Mouse (Mus musculus) gastrocnemius, adult 18-20 months (tissue): ENCODE measurements around the gene Borcs7. TPM values are rescaled to one million over a fixed set of nuclear protein-coding genes. Genes with fewer than 3 reads are reported as not detected.
"Not testable (repeated sequence)": the region's sequence is repeated elsewhere in the genome, so short reads cannot be mapped to it uniquely, and the experiment has no call there.

Experiments
- DNase-seq: peaks from one replicate; pipeline ENCODE4 v3.0.0; 2021; ENCODE audit warnings: low spot score
- total RNA-seq, 2 experiments: library from RNA; stranded (reverse); gene quantifications; 2 replicates each; pipeline ENCODE4 v1.2.3; 2021

Borcs7 gene
- total RNA-seq, 2 experiments from 2014 or later: 12.3 to 12.6 TPM

- DNase-seq: peak; percentile 75
These were observed 17.8 kb downstream of the Borcs7 start, which contains the start of gene As3mt for GRCm38 (mm10) chr19:46707296-46708151. As3mt (plus strand) TSS chr19:46707458.

GRCm38 (mm10) chr19:46710614-46711013 lies 20.9 kb downstream of the Borcs7 start:
- no peak for DNase-seq

- DNase-seq: no peak
These were observed 24.5 kb downstream of the Borcs7 start for GRCm38 (mm10) chr19:46714234-46714633.

GRCm38 (mm10) chr19:46715016-46715415 lies 25.3 kb downstream of the Borcs7 start:
- no peak for DNase-seq

DNA sequence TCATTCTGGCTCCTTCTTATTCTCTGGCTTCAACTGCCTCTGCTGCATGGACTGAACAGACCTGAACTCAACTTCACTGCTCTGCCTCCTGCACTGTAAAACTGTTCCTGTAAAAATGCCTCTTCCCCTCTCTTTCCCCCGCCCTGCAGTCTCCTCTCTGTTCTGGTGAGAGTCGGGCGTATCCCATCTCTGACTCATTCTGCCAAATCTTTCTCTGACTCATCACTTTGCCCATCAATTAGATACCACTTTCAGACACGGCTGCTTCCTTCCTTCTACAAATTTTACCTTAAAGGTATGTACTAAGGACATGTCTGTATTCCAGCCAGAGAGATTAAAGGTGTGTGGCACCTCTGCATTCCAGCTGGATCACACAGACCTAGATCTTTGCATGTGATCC lies 28.4 kb downstream of the Borcs7 start:
- DNase-seq: no peak

GRCm38 (mm10) chr19:46724411-46724810 lies 34.7 kb downstream of the Borcs7 start:
- no peak for DNase-seq

GRCm38 (mm10) chr19:46726142-46726541 lies 36.4 kb downstream of the Borcs7 start:
- DNase-seq: no peak

GRCm38 (mm10) chr19:46727140-46727736 lies 37.5 kb downstream of the Borcs7 start:
- DNase-seq: no peak

- no peak for DNase-seq
These were observed 38.3 kb downstream of the Borcs7 start for GRCm38 (mm10) chr19:46727945-46728540.

DNA sequence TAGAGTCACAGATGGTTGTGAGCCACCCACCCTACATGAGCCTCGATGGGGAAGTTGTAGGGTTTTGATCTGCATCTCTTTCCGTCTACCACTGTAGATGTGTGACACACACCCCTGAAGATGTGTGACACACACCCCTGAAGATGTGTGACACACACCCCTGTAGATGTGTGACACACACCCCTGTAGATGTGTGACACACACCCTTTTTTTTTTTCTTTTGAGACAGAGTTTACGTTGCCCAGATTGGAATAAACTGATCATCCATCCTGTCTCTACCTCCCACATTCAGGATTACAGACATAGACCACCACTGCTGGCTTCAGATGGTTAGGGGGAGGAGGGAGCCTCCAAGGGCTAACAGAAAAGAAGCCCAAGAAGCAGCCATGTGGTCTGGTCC lies 39.2 kb downstream of the Borcs7 start:
- DNase-seq: no peak

- no peak for DNase-seq
These were observed 41.6 kb downstream of the Borcs7 start for GRCm38 (mm10) chr19:46731351-46731750.

DNA sequence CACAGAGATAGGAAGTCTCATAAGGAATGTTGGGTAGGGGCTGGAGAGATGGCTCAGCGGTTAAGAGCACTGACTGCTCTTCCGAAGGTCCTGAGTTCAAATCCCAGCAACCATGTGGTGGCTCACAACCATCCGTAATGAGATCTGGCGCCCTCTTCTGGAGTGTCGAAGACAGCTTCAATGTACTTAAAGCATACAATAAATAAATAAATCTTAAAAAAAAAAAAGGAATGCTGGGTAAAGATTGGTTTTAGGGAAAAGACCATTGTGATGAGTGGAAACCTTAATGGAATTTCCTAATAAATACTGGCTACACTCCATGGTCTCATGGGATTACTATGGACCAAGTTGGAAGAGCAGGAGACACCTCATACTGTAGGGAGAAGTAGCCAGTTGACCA lies 43.0 kb downstream of the Borcs7 start:
- DNase-seq: not testable (repeated sequence)

DNA sequence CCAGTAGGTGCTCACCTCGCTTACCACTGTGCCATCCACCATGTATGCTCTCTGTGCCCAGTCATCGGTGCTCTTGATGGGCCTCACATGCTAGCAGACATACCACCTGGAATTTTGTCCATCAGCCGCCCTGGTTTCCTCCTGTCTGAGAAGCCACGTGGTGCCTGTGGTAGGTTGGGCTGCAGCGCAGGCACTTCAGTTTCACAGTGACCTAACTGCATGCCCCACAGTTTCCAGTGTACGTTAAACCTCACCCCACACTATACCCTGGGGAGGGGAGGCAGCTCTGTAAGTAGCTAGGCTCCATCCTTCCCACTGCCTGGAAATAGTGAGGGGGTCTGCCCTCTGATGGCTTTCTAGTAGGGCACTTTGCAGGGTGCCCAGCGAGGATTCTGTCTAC lies 43.9 kb downstream of the Borcs7 start:
- DNase-seq: no peak

- DNase-seq: no peak
These were observed 45.5 kb downstream of the Borcs7 start for GRCm38 (mm10) chr19:46735241-46735640.

DNA sequence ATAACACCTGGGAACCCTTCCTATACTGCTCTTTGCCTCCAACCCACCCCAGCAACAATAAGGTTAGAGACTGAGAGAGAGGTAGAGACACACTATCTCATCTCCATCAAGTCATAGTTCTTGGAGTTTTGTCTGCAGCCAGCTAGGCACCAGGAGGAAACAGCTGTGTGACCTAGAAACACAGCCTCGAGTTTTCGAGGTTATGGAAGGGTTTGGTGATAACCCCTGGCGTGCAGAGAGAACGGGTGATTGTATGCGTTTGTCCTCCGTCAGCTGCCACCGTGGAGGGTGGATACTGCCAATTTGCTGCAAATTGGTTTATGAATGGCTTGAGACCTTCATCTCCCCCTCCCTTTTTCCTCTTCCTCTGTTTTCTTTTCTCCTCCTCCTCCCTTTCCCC lies 47.4 kb downstream of the Borcs7 start:
- DNase-seq: no peak

GRCm38 (mm10) chr19:46740341-46741008 lies 50.8 kb downstream of the Borcs7 start:
- DNase-seq: peak; percentile 76

DNA sequence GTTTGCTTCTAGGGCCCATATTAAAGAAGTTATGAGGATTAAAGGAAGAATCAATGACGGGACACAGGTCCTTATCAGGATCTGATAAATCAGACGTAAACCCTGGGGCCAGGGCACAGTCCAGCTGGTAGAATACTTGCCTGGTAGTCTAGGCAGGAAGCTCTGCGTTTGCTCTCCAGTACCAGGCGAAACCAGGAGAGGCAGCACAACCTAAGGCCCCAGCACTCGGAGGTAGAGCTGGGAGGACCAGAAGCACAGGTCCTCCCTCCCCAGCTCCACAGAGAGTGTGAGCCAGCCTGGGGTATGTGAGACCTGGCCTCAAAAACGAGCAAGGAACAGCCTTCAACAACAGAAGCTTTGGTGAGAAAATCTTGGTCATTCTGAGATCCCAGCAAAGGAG lies 51.9 kb downstream of the Borcs7 start:
- no peak for DNase-seq

DNA sequence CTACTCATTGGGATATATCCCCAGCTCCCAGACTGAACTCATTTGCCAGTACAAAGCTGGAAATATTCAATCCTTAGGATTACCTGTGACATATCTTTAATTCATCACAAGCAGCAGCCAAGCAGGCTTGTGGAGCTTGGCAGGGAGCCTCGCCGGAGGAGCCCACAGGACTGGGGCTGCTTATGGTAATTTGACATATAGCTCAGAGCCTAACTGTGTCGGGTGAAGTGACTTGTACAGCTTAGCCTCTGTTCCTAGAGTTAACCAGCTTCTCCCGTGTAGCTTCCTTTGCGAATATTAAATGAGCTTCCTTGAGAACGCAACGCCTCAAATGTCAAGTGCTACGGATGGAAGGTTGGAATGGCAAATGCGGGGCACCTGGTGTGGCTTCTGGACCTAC lies 55.0 kb downstream of the Borcs7 start:
- DNase-seq: no peak

- no peak for DNase-seq
These were observed 58.1 kb downstream of the Borcs7 start for GRCm38 (mm10) chr19:46747799-46748198.

DNA sequence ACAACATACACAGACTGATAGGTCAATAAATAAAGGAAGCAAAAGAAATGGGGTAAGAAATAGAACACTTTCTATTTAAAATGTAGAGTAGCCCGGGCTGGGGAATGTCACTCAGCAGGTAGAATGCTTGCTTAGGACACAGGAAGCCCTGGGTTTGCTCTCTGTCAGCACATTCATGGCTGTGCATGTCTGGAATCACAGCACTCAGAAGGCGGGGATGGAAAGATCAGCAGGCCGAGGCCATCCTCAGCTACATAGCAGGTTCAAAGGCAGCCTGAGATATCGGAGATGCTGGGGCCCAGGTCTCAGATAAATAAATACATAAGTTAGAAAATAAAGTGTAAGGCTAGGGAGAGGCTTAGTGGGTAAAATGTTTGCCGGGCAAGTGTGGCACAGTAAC lies 62.5 kb downstream of the Borcs7 start:
- DNase-seq: no peak
